Mouse (Mus musculus): ENCODE data around the gene Synpo2.
A peak's percentile ranks its signal among the peaks of the same experiment; 100 is the strongest.

Gene Synpo2

GRCm38 (mm10) chr3:123204658-123205057 lies 31.3 kb downstream of the Synpo2 start:
- DNase-seq = peak; percentile 9

- no peak for DNase-seq
These were observed 34.2 kb downstream of the Synpo2 start for GRCm38 (mm10) chr3:123201798-123202197.

GRCm38 (mm10) chr3:123193740-123194139 lies 42.2 kb downstream of the Synpo2 start:
- DNase-seq = no peak

- no peak for DNase-seq
These were observed 44.3 kb downstream of the Synpo2 start for GRCm38 (mm10) chr3:123191602-123192001.

- DNase-seq = no peak
These were observed 45.6 kb downstream of the Synpo2 start for GRCm38 (mm10) chr3:123190329-123190728.

- no peak for DNase-seq
These were observed 46.1 kb downstream of the Synpo2 start for GRCm38 (mm10) chr3:123189826-123190225.

GRCm38 (mm10) chr3:123188616-123189230 lies 47.2 kb downstream of the Synpo2 start:
- DNase-seq = no peak

- no peak for DNase-seq
These were observed 48.4 kb downstream of the Synpo2 start for GRCm38 (mm10) chr3:123187370-123188124.

- no peak for DNase-seq
These were observed 50.6 kb downstream of the Synpo2 start for GRCm38 (mm10) chr3:123185238-123185925.

GRCm38 (mm10) chr3:123184281-123184680 lies 51.7 kb downstream of the Synpo2 start:
- no peak for DNase-seq

- DNase-seq = no peak
These were observed 56.4 kb downstream of the Synpo2 start for GRCm38 (mm10) chr3:123179508-123179907.

- DNase-seq = no peak
These were observed 56.9 kb downstream of the Synpo2 start for GRCm38 (mm10) chr3:123179041-123179440.

GRCm38 (mm10) chr3:123178420-123178819 lies 57.5 kb downstream of the Synpo2 start:
- DNase-seq = no peak

GRCm38 (mm10) chr3:123176366-123177334 lies 59.3 kb downstream of the Synpo2 start:
- DNase-seq = no peak

GRCm38 (mm10) chr3:123175142-123175541 lies 60.8 kb downstream of the Synpo2 start:
- no peak for DNase-seq

GRCm38 (mm10) chr3:123174379-123174697 lies 61.6 kb downstream of the Synpo2 start:
- no peak for DNase-seq

- no peak for DNase-seq
These were observed 62.2 kb downstream of the Synpo2 start for GRCm38 (mm10) chr3:123173553-123174378.

- DNase-seq = no peak
These were observed 63.8 kb downstream of the Synpo2 start for GRCm38 (mm10) chr3:123172151-123172550.

- DNase-seq = no peak
These were observed 66.6 kb downstream of the Synpo2 start for GRCm38 (mm10) chr3:123169398-123169797.

GRCm38 (mm10) chr3:123168815-123169214 lies 67.1 kb downstream of the Synpo2 start:
- peak; percentile 76 for DNase-seq

GRCm38 (mm10) chr3:123166450-123166849 lies 69.5 kb downstream of the Synpo2 start:
- DNase-seq = no peak

- no peak for DNase-seq
These were observed 71.8 kb downstream of the Synpo2 start for GRCm38 (mm10) chr3:123164183-123164582.
